Mouse (Mus musculus) C2C12 (cell line): ENCODE measurements around the gene Sec16a. TPM values are rescaled to one million over a fixed set of nuclear protein-coding genes. Genes with fewer than 3 reads are reported as not detected.

Experiments
- H3K27me3 ChIP-seq: one replicate; pipeline ENCODE4 v1.6.1; 2011; ENCODE audit not compliant: control insufficient read depth, insufficient read depth, insufficient read length
- H3K36me3 ChIP-seq: one replicate; pipeline ENCODE4 v1.6.1; 2011; ENCODE audit not compliant: control insufficient read depth, insufficient read depth
- H3K4me3 ChIP-seq: one replicate; pipeline ENCODE4 v1.5.1; 2011; ENCODE audit warnings: mild to moderate bottlenecking, control low read depth; ENCODE audit not compliant: poor library complexity, insufficient read depth, severe bottlenecking
- H3K79me2 ChIP-seq: one replicate; pipeline ENCODE4 v1.6.1; 2011; ENCODE audit not compliant: control insufficient read depth, insufficient read depth
- H3K79me3 ChIP-seq: one replicate; pipeline ENCODE4 v1.6.1; 2011; ENCODE audit warnings: low read depth, control low read depth
- H3ac ChIP-seq: one replicate; pipeline ENCODE3; 2011; ENCODE audit warnings: low read depth; ENCODE audit not compliant: control insufficient read depth, insufficient read length
- CEBPB ChIP-seq: IDR thresholded peaks from one replicate; pipeline ENCODE4 v1.6.1; 2011; ENCODE audit warnings: low read depth, mild to moderate bottlenecking, control low read depth, moderate library complexity
- CTCF ChIP-seq: IDR thresholded peaks from one replicate; pipeline ENCODE4 v1.5.1; 2011; ENCODE audit not compliant: control insufficient read depth, insufficient read depth, insufficient read length
- FOSL1 ChIP-seq: IDR thresholded peaks from one replicate; pipeline ENCODE4 v1.8.0; 2011; ENCODE audit warnings: mild to moderate bottlenecking, low read length; ENCODE audit not compliant: poor library complexity, insufficient read depth, severe bottlenecking
- MAX ChIP-seq: IDR thresholded peaks from one replicate; pipeline ENCODE4 v1.6.1; 2011; ENCODE audit warnings: mild to moderate bottlenecking, control low read depth
- MYOD1 ChIP-seq: IDR thresholded peaks from one replicate; pipeline ENCODE4 v1.6.1; 2011; ENCODE audit warnings: low read depth; ENCODE audit not compliant: control insufficient read depth, insufficient read length
- MYOG ChIP-seq: IDR thresholded peaks from one replicate; pipeline ENCODE4 v1.6.1; 2011; ENCODE audit not compliant: control insufficient read depth, insufficient read length; ENCODE audit errors: extremely low read depth
- USF1 ChIP-seq: IDR thresholded peaks from one replicate; pipeline ENCODE4 v1.6.1; 2011; ENCODE audit warnings: low read depth, mild to moderate bottlenecking, control low read depth, moderate library complexity
- microRNA-seq: library from miRNA; unstranded; fragments of <30 nt; microRNA quantifications from one replicate; pipeline ENCODE4, GENCODE M21; 2019; ENCODE audit warnings: borderline microRNAs expressed
- polyA plus RNA-seq: library from polyadenylated mRNA; unstranded; fragments of >200 nt; fragmentation: generic; extraction: Trizol; gene quantifications from one replicate; pipeline ENCODE4 v1.2.1, GENCODE M21; 2012; ENCODE audit warnings: missing spikeins

Sec16a gene
- polyA plus RNA-seq, 1 experiment, result 19.5 TPM

DNA sequence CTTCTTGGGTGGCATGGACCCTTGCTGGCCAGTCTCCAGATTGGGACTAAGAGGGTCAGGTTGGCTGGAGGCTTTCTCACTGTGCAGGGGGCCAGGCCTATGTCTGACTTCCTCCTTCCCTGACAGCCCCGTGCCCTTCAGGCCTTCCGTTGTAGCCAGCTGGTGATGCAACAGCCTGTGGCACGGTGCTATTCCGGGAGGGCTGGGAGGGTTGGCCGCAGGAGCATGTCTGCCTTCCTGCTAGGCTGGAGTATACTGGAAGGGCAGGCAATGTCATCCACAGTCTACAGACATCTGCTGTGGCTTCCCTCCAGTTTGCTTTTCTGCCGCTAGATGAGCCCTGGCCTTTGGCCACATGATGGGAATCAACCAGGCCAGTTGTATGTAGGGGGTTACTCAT is 85.0 kb downstream of the Sec16a start:
- Histone ChIP-seq H3K79me2 (no peaks in the 10 kb centered on the region), H3K79me3 (no peaks in the 10 kb centered on the region), H3ac (no peak overlapping the region), H3K36me3 (peaks cover 16% of the 10 kb centered on the region), H3K27me3 (no peaks in the 10 kb centered on the region), H3K4me3 (no peak overlapping the region)
- TF ChIP-seq FOSL1 (no peak), CTCF (no peak), MAX (no peak), USF1 (no peak), CEBPB (no peak), MYOD1 (no peak), MYOG (no peak)

Small RNAs within 50 kb of the gene (microRNA-seq; reads per million reads assigned to microRNA genes)
- gene Mir6996, result 0.20 reads per million

Other genes starting within 250 kb of the Sec16a start
- gene Lhx3, start 236.9 kb downstream of the Sec16a start, polyA plus RNA-seq, result not detected
- gene Qsox2, start 207.7 kb downstream of the Sec16a start, polyA plus RNA-seq, result 15.2 TPM
- not detected for gene Ccdc187, start 150.7 kb downstream of the Sec16a start, polyA plus RNA-seq
- gene Gpsm1, start 129.7 kb downstream of the Sec16a start, polyA plus RNA-seq, result 20.6 TPM
- 35.6 TPM for gene Dnlz, start 93.1 kb downstream of the Sec16a start, polyA plus RNA-seq
- gene Card9, start 84.3 kb downstream of the Sec16a start, polyA plus RNA-seq, result 0.20 TPM
- 11.7 TPM for gene Snapc4, start 64.6 kb downstream of the Sec16a start, polyA plus RNA-seq
- gene Entr1, start 55.9 kb downstream of the Sec16a start, polyA plus RNA-seq, result 49.1 TPM
- gene Pmpca, start 55.9 kb downstream of the Sec16a start, polyA plus RNA-seq, result 93.8 TPM
- gene Inpp5e, start 36.0 kb downstream of the Sec16a start, polyA plus RNA-seq, result 8.3 TPM
- 4.5 TPM for gene Notch1, start 71.4 kb upstream of the Sec16a start, polyA plus RNA-seq
- gene Egfl7, start 134.8 kb upstream of the Sec16a start, polyA plus RNA-seq, result 5.6 TPM
- not detected for gene Gm20532, start 141.4 kb upstream of the Sec16a start, polyA plus RNA-seq
- 37.9 TPM for gene Agpat2, start 159.2 kb upstream of the Sec16a start, polyA plus RNA-seq
- gene Fam69b, start 183.2 kb upstream of the Sec16a start, polyA plus RNA-seq, result 8.2 TPM
- gene Lcn4, start 226.1 kb upstream of the Sec16a start, polyA plus RNA-seq, result not detected